Mouse (Mus musculus): ENCODE results near the gene Cacna2d3. TPM values are rescaled to one million over a fixed set of nuclear protein-coding genes. Genes with fewer than 3 reads are reported as not detected.

Gene Cacna2d3
- total and polyA plus RNA-seq, 3 experiments = not detected

GRCm38 (mm10) chr14:29696131-29696530 is 25.5 kb downstream of the Cacna2d3 start:
- TF ChIP-seq ZC3H11A (IDR thresholded peaks at IDR 0.05; ENCODE audit: low read depth, low read length) (no peak), TCF12 (IDR thresholded peaks at IDR 0.05; ENCODE audit: low read depth, low read length) (no peak), TBP (IDR thresholded peaks at IDR 0.05; ENCODE audit: low read depth, low read length) (no peak), JUND (IDR thresholded peaks at IDR 0.05; ENCODE audit: low read depth, low read length) (no peak), SIN3A (IDR thresholded peaks at IDR 0.05; ENCODE audit: low read length) (no peak), MAFK (IDR thresholded peaks at IDR 0.05; ENCODE audit: borderline replicate concordance, low read depth, low read length) (no peak), SMC3 (IDR thresholded peaks at IDR 0.05; ENCODE audit: low read depth, low read length) (no peak), CHD2 (IDR thresholded peaks at IDR 0.05; ENCODE audit: low read length) (no peak)
- H3K36me3 ChIP-seq (ENCODE audit: control insufficient read depth in 1 of 2, insufficient read depth in 2 of 2, low read length in 2 of 2) = no peaks in the 10 kb centered on the region
- no peak overlapping the region for H3K27ac ChIP-seq (ENCODE audit: control insufficient read depth, low read depth, low read length)
- H3K27me3 ChIP-seq (ENCODE audit: control insufficient read depth in 1 of 2, insufficient read depth in 2 of 2, low read length in 2 of 2) = no peaks in the 10 kb centered on the region
- no peak overlapping the region for H3K4me3 ChIP-seq (ENCODE audit: control insufficient read depth in 1 of 2, insufficient read depth in 1 of 2, low read depth in 2 of 2, low read length in 2 of 2)
- no peaks in the 10 kb centered on the region for H3K4me1 ChIP-seq (ENCODE audit: control insufficient read depth in 1 of 2, insufficient read depth in 2 of 2, low read length in 2 of 2)
- H3K9ac ChIP-seq (ENCODE audit: control insufficient read depth, low read depth, low read length, poor library complexity, severe bottlenecking) = no peak overlapping the region
- no peaks in the 10 kb centered on the region for H3K79me2 ChIP-seq (ENCODE audit: control insufficient read depth, insufficient read depth, low read length, poor library complexity)
- no peaks in the 10 kb centered on the region for H3K9me3 ChIP-seq (replicated peaks; ENCODE audit: insufficient read depth, low read length)
- no peak for DNase-seq (ENCODE audit: low read depth, low spot score)

GRCm38 (mm10) chr14:29672436-29673050 is 49.1 kb downstream of the Cacna2d3 start:
- H3K36me3 ChIP-seq (ENCODE audit: control insufficient read depth in 1 of 2, insufficient read depth in 2 of 2, low read length in 2 of 2) = no peaks in the 10 kb centered on the region
- no peaks in the 10 kb centered on the region for H3K79me2 ChIP-seq (ENCODE audit: control insufficient read depth, insufficient read depth, low read length, poor library complexity)
- H3K4me3 ChIP-seq (ENCODE audit: control insufficient read depth in 1 of 2, insufficient read depth in 1 of 2, low read depth in 2 of 2, low read length in 2 of 2) = no peak overlapping the region
- H3K27me3 ChIP-seq (ENCODE audit: control insufficient read depth in 1 of 2, insufficient read depth in 2 of 2, low read length in 2 of 2) = no peaks in the 10 kb centered on the region
- no peaks in the 10 kb centered on the region for H3K9me3 ChIP-seq (replicated peaks; ENCODE audit: insufficient read depth, low read length)
- no peaks in the 10 kb centered on the region for H3K4me1 ChIP-seq (ENCODE audit: control insufficient read depth in 1 of 2, insufficient read depth in 2 of 2, low read length in 2 of 2)
- H3K27ac ChIP-seq (ENCODE audit: control insufficient read depth, low read depth, low read length) = no peak overlapping the region
- DNase-seq (ENCODE audit: low read depth, low spot score) = no peak
- TF ChIP-seq KAT2A (conservative IDR thresholded peaks at IDR 0.05; ENCODE audit: low read depth, low read length) (no peak), MYB (IDR thresholded peaks at IDR 0.05; ENCODE audit: low read depth, low read length) (no peak), CTCF (IDR thresholded peaks at IDR 0.05 in 2 of 3, conservative IDR thresholded peaks at IDR 0.05 in 1 of 3; ENCODE audit: control insufficient read depth in 1 of 3, insufficient read depth in 1 of 3, low read depth in 2 of 3, low read length in 3 of 3, poor library complexity in 1 of 3, severe bottlenecking in 1 of 3) (no peak), NRF1 (IDR thresholded peaks at IDR 0.05; ENCODE audit: insufficient read depth, low read depth, low read length, poor library complexity, severe bottlenecking) (no peak), RCOR1 (IDR thresholded peaks at IDR 0.05; ENCODE audit: low read depth, low read length) (no peak), GATA1 (IDR thresholded peaks at IDR 0.05; ENCODE audit: low read depth, low read length) (no peak)
- no peak overlapping the region for H3K9ac ChIP-seq (ENCODE audit: control insufficient read depth, low read depth, low read length, poor library complexity, severe bottlenecking)

GRCm38 (mm10) chr14:29669826-29670225 is 51.8 kb downstream of the Cacna2d3 start:
- no peaks in the 10 kb centered on the region for H3K79me2 ChIP-seq (ENCODE audit: control insufficient read depth, insufficient read depth, low read length, poor library complexity)
- H3K4me3 ChIP-seq (ENCODE audit: control insufficient read depth in 1 of 2, insufficient read depth in 1 of 2, low read depth in 2 of 2, low read length in 2 of 2) = no peak overlapping the region
- no peak for DNase-seq (ENCODE audit: low read depth, low spot score)
- no peak overlapping the region for H3K9ac ChIP-seq (ENCODE audit: control insufficient read depth, low read depth, low read length, poor library complexity, severe bottlenecking)
- no peaks in the 10 kb centered on the region for H3K9me3 ChIP-seq (replicated peaks; ENCODE audit: insufficient read depth, low read length)
- no peaks in the 10 kb centered on the region for H3K4me1 ChIP-seq (ENCODE audit: control insufficient read depth in 1 of 2, insufficient read depth in 2 of 2, low read length in 2 of 2)
- H3K27me3 ChIP-seq (ENCODE audit: control insufficient read depth in 1 of 2, insufficient read depth in 2 of 2, low read length in 2 of 2) = no peaks in the 10 kb centered on the region
- no peak for TF ChIP-seq SIN3A (IDR thresholded peaks at IDR 0.05; ENCODE audit: low read length)
- no peak for TF ChIP-seq UBTF (IDR thresholded peaks at IDR 0.05; ENCODE audit: borderline replicate concordance, insufficient read depth, low read depth, low read length)
- H3K27ac ChIP-seq (ENCODE audit: control insufficient read depth, low read depth, low read length) = no peak overlapping the region
- no peaks in the 10 kb centered on the region for H3K36me3 ChIP-seq (ENCODE audit: control insufficient read depth in 1 of 2, insufficient read depth in 2 of 2, low read length in 2 of 2)

Data from MEL (cell line).